In genomic region chr7:73628071-73628470, GRCm38 (mm10) we compare ENCODE assay signal across 8 mouse cellular contexts.
A peak's percentile ranks its signal among the peaks of the same experiment; 100 is the strongest.
DNase-seq lines count a peak whose midpoint lies in the region; ATAC-seq and TF ChIP-seq lines count a peak whose summit lies in the region.

No protein-coding gene starts in this region.

- no peak overlapping the region for H3K27ac ChIP-seq in ES-E14 (ENCODE audit: insufficient read depth, low read depth, low read length, poor library complexity, severe bottlenecking)
- H3K27ac ChIP-seq in forebrain, embryonic 14.5 days (ENCODE audit: low read depth, low read length), result no peak overlapping the region
- H3K27ac ChIP-seq in liver, embryonic 15.5 days (replicated peaks), result no peak overlapping the region
- no peak overlapping the region for H3K27ac ChIP-seq in neural tube, embryonic 12.5 days

- 0 out of 4 replicates have a peak overlapping the region, but pooled peaks of 1 of the 2 experiments have one; percentile 5 for H3K4me3 ChIP-seq in ES-E14 (ENCODE audit: insufficient read depth in 1 of 2, low read depth in 1 of 2, low read length in 2 of 2, poor library complexity in 1 of 2, severe bottlenecking in 1 of 2)
- no peak overlapping the region for H3K4me3 ChIP-seq in forebrain, embryonic 14.5 days (ENCODE audit: low read depth, low read length)
- no peak overlapping the region for H3K4me3 ChIP-seq in liver, embryonic 15.5 days (replicated peaks)
- no peak overlapping the region for H3K4me3 ChIP-seq in neural tube, embryonic 12.5 days

- peak overlapping the region; percentile 56; the same call in 1 of the 2 replicates for H3K9ac ChIP-seq in ES-E14 (ENCODE audit: insufficient read depth, low read depth, low read length, poor library complexity, severe bottlenecking)
- H3K9ac ChIP-seq in forebrain, embryonic 14.5 days (ENCODE audit: low read length), result no peak overlapping the region
- no peak overlapping the region for H3K9ac ChIP-seq in liver, embryonic 15.5 days
- no peak overlapping the region for H3K9ac ChIP-seq in neural tube, embryonic 12.5 days

- no peaks in the 10 kb centered on the region for H3K36me3 ChIP-seq in ES-E14 (ENCODE audit: control insufficient read depth, insufficient read depth, low read length, poor library complexity, severe bottlenecking)
- H3K36me3 ChIP-seq in forebrain, embryonic 14.5 days (ENCODE audit: control insufficient read depth, insufficient read depth, low read length), result no peaks in the 10 kb centered on the region
- no peaks in the 10 kb centered on the region for H3K36me3 ChIP-seq in liver, embryonic 15.5 days (replicated peaks)
- no peaks in the 10 kb centered on the region for H3K36me3 ChIP-seq in neural tube, embryonic 12.5 days

- in situ Hi-C loops in ES-E14 (cut with MboI; ENCODE audit: low sequenced_read_pairs in 2 of 2, unreplicated experiment in 2 of 2), result no loop called here

- DNase-seq in ES-E14 (ENCODE audit: low read depth, low spot score), result peak; percentile 84
- DNase-seq in c-Kit-positive CD71-positive TER-119-positive erythroid progenitor cells, embryonic 14.5 days (ENCODE audit: low spot score), result peak; percentile 78
- DNase-seq in forebrain, embryonic 14.5 days (ENCODE audit: low spot score), result peak; percentile 97
- peak; percentile 83 to 86 for DNase-seq in heart, postnatal 10 days
- peak; percentile 75 to 83 for DNase-seq in kidney, postnatal 36 days
- DNase-seq in thymus, adult 18-20 months, result peak; percentile 36 to 72

- intact Hi-C loops in heart, postnatal 10 days (cut with DNase I), result loop anchor here (5.0 to 10.0 kb wide), 2 partner anchors 191 to 503 kb away; no protein-coding TSS in a partner anchor

- whole genome bisulfite sequencing in forebrain, embryonic 14.5 days, result under 1% methylated on average over 6 of the region's 6 CpGs
- WGBS in liver, embryonic 15.5 days (ENCODE audit: insufficient replicate concordance), result 1% methylated on average over 6 of the region's 6 CpGs
- WGBS in neural tube, embryonic 12.5 days, result 1% methylated on average over 6 of the region's 6 CpGs

- peaks cover 0 to 20% of the 10 kb centered on the region in 2 experiments; a peak in 2 of 4 replicates for H3K4me1 ChIP-seq in ES-E14 (ENCODE audit: control insufficient read depth in 2 of 2, insufficient read depth in 2 of 2, low read length in 2 of 2, poor library complexity in 1 of 2)
- H3K4me1 ChIP-seq in forebrain, embryonic 14.5 days (ENCODE audit: control insufficient read depth, insufficient read depth, low read length), result peaks cover 10% of the 10 kb centered on the region
- H3K4me1 ChIP-seq in liver, embryonic 15.5 days (replicated peaks), result peaks cover 22% of the 10 kb centered on the region
- H3K4me1 ChIP-seq in neural tube, embryonic 12.5 days, result peaks cover 4% of the 10 kb centered on the region; the same call in 1 of the 2 replicates

- H3K9me3 ChIP-seq in ES-E14 (ENCODE audit: control insufficient read depth, insufficient read depth, low read depth, low read length), result no peaks in the 10 kb centered on the region
- no peaks in the 10 kb centered on the region for H3K9me3 ChIP-seq in forebrain, embryonic 14.5 days (replicated peaks; ENCODE audit: control insufficient read depth, low read length)
- H3K9me3 ChIP-seq in liver, embryonic 15.5 days (replicated peaks), result no peaks in the 10 kb centered on the region
- H3K9me3 ChIP-seq in neural tube, embryonic 12.5 days, result peaks cover 4% of the 10 kb centered on the region; the same call in 1 of the 2 replicates

- no peaks in the 10 kb centered on the region for H3K27me3 ChIP-seq in forebrain, embryonic 14.5 days (replicated peaks; ENCODE audit: control insufficient read depth, insufficient read depth, low read length)
- no peaks in the 10 kb centered on the region for H3K27me3 ChIP-seq in liver, embryonic 15.5 days
- peaks cover 10% of the 10 kb centered on the region; the same call in 1 of the 2 replicates for H3K27me3 ChIP-seq in neural tube, embryonic 12.5 days (replicated peaks)

- H3K4me2 ChIP-seq in forebrain, embryonic 14.5 days (ENCODE audit: low read length), result no peak overlapping the region
- 0 out of 2 replicates have a peak overlapping the region, but pooled peaks have one; percentile 18 for H3K4me2 ChIP-seq in liver, embryonic 15.5 days
- no peak overlapping the region for H3K4me2 ChIP-seq in neural tube, embryonic 12.5 days (replicated peaks)

- ATAC-seq in forebrain, embryonic 14.5 days, result peak; percentile 82
- peak; percentile 65; the same call in 1 of the 2 replicates for ATAC-seq in liver, embryonic 15.5 days (ENCODE audit: insufficient read depth)
- peak; percentile 76 for ATAC-seq in neural tube, embryonic 12.5 days (ENCODE audit: low FRiP score, low read depth)

TF ChIP-seq in ES-E14, 5 proteins besides CTCF, POLR2A, EP300 and RAD21:
- TF ChIP-seq HCFC1 (IDR thresholded peaks at IDR 0.05; ENCODE audit: borderline replicate concordance, insufficient read depth, low read length) (no peak), CHD2 (IDR thresholded peaks at IDR 0.05; ENCODE audit: low read depth, low read length) (no peak), ZNF384 (IDR thresholded peaks at IDR 0.05; ENCODE audit: low read depth, low read length) (no peak), ZC3H11A (IDR thresholded peaks at IDR 0.05; ENCODE audit: borderline replicate concordance, low read depth, low read length) (peak; percentile 86; the same call in 1 of the 2 replicates), MAFK (IDR thresholded peaks at IDR 0.05; ENCODE audit: insufficient read depth, low read depth, low read length) (no peak)
TF ChIP-seq in ES-E14: peak in this region for 1.
